Mouse (Mus musculus): ENCODE results near the gene Fkbp10. TPM values are rescaled to one million over a fixed set of nuclear protein-coding genes. Genes with fewer than 3 reads are reported as not detected.

Gene Fkbp10
- total and polyA plus RNA-seq, 3 experiments = 0.55 TPM; not detected in 2

DNA sequence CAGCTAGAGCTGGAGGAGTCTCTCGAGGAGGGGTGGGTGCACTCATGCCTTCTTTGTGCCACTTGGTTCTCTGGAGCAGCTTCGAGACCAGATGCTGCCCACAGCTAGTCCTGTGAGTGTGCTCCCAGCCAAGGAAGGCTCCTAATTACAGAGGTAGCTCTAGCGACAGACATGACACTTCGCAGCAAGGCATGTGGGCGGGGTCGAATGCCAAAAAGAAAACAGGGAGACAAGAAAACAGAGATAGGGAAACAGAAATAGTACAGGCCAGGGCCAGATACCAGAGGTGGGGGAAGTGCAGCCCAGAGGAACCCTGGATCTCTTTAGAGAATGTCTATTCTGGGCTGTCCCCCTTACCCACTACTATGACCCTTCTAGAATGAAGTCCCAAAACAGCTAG lies 13.3 kb upstream of the Fkbp10 start:
- H3K4me1 ChIP-seq (ENCODE audit: insufficient read depth, low read depth, low read length) = peaks cover 10% of the 10 kb centered on the region
- TF ChIP-seq CTCF (IDR thresholded peaks at IDR 0.05; ENCODE audit: low read depth, low read length) (no peak), POLR2AphosphoS5 (IDR thresholded peaks at IDR 0.05; ENCODE audit: insufficient replicate concordance, low read depth, low read length) (no peak), TAL1 (conservative IDR thresholded peaks at IDR 0.05; ENCODE audit: low read depth, low read length) (no peak), GATA2 (IDR thresholded peaks at IDR 0.05; ENCODE audit: borderline replicate concordance, low read depth, low read length) (no peak), GATA1 (IDR thresholded peaks at IDR 0.05; ENCODE audit: borderline replicate concordance, low read length) (no peak)
- peaks cover 36% of the 10 kb centered on the region for H3K27me3 ChIP-seq (ENCODE audit: insufficient read depth, low read length)
- H3K4me3 ChIP-seq (ENCODE audit: low read depth, low read length) = no peak overlapping the region
- DNase-seq (ENCODE audit: low spot score) (no peak), ATAC-seq (ENCODE audit: extremely low read depth, insufficient number of reproducible peaks, low FRiP score, poor library complexity, severe bottlenecking) (no peak)
- no peaks in the 10 kb centered on the region for H3K36me3 ChIP-seq (replicated peaks)
- no peaks in the 10 kb centered on the region for H3K9me3 ChIP-seq (replicated peaks)

GRCm38 (mm10) chr11:100402682-100403081 lies 12.8 kb upstream of the Fkbp10 start:
- DNase-seq (ENCODE audit: low spot score) = no peak
- Histone ChIP-seq H3K4me3 (ENCODE audit: low read depth, low read length) (no peak overlapping the region), H3K36me3 (replicated peaks) (no peaks in the 10 kb centered on the region), H3K4me1 (ENCODE audit: insufficient read depth, low read depth, low read length) (peaks cover 6% of the 10 kb centered on the region), H3K9me3 (replicated peaks) (no peaks in the 10 kb centered on the region), H3K27me3 (ENCODE audit: insufficient read depth, low read length) (peaks cover 34% of the 10 kb centered on the region)
- no peak for TF ChIP-seq GATA1 (IDR thresholded peaks at IDR 0.05; ENCODE audit: borderline replicate concordance, low read length)
- no peak for ATAC-seq (ENCODE audit: extremely low read depth, insufficient number of reproducible peaks, low FRiP score, poor library complexity, severe bottlenecking)

GRCm38 (mm10) chr11:100403445-100404134 lies 11.9 kb upstream of the Fkbp10 start:
- ATAC-seq (ENCODE audit: extremely low read depth, insufficient number of reproducible peaks, low FRiP score, poor library complexity, severe bottlenecking) = no peak
- H3K4me1 ChIP-seq (ENCODE audit: insufficient read depth, low read depth, low read length) = peaks cover 5% of the 10 kb centered on the region; the same call in 1 of the 2 replicates
- no peak overlapping the region for H3K4me3 ChIP-seq (ENCODE audit: low read depth, low read length)
- H3K27me3 ChIP-seq (ENCODE audit: insufficient read depth, low read length) = peaks cover 37% of the 10 kb centered on the region
- no peaks in the 10 kb centered on the region for H3K36me3 ChIP-seq (replicated peaks)
- no peak for TF ChIP-seq GATA1 (IDR thresholded peaks at IDR 0.05; ENCODE audit: borderline replicate concordance, low read length)
- no peak for TF ChIP-seq TAL1 (conservative IDR thresholded peaks at IDR 0.05; ENCODE audit: low read depth, low read length)
- TF ChIP-seq CTCF (IDR thresholded peaks at IDR 0.05; ENCODE audit: low read depth, low read length) = no peak
- no peak for TF ChIP-seq POLR2AphosphoS5 (IDR thresholded peaks at IDR 0.05; ENCODE audit: insufficient replicate concordance, low read depth, low read length)
- TF ChIP-seq GATA2 (IDR thresholded peaks at IDR 0.05; ENCODE audit: borderline replicate concordance, low read depth, low read length) = no peak
- H3K9me3 ChIP-seq (replicated peaks) = no peaks in the 10 kb centered on the region
- DNase-seq (ENCODE audit: low spot score) = no peak

- Histone ChIP-seq H3K36me3 (replicated peaks) (no peaks in the 10 kb centered on the region), H3K4me1 (ENCODE audit: insufficient read depth, low read depth, low read length) (peaks cover 5% of the 10 kb centered on the region; the same call in 1 of the 2 replicates), H3K9me3 (replicated peaks) (no peaks in the 10 kb centered on the region), H3K27me3 (ENCODE audit: insufficient read depth, low read length) (peaks cover 42% of the 10 kb centered on the region), H3K4me3 (ENCODE audit: low read depth, low read length) (no peak overlapping the region)
- no peak for ATAC-seq (ENCODE audit: extremely low read depth, insufficient number of reproducible peaks, low FRiP score, poor library complexity, severe bottlenecking)
- no peak for DNase-seq (ENCODE audit: low spot score)
- TF ChIP-seq TAL1 (conservative IDR thresholded peaks at IDR 0.05; ENCODE audit: low read depth, low read length) = no peak
- TF ChIP-seq GATA2 (IDR thresholded peaks at IDR 0.05; ENCODE audit: borderline replicate concordance, low read depth, low read length) = no peak
- TF ChIP-seq CTCF (IDR thresholded peaks at IDR 0.05; ENCODE audit: low read depth, low read length) = no peak
- TF ChIP-seq GATA1 (IDR thresholded peaks at IDR 0.05; ENCODE audit: borderline replicate concordance, low read length) = no peak
- TF ChIP-seq POLR2AphosphoS5 (IDR thresholded peaks at IDR 0.05; ENCODE audit: insufficient replicate concordance, low read depth, low read length) = no peak
These were observed 10.9 kb upstream of the Fkbp10 start for GRCm38 (mm10) chr11:100404456-100405074.

GRCm38 (mm10) chr11:100406273-100406672 lies 9.2 kb upstream of the Fkbp10 start:
- no peak overlapping the region for H3K4me3 ChIP-seq (ENCODE audit: low read depth, low read length)
- H3K4me1 ChIP-seq (ENCODE audit: insufficient read depth, low read depth, low read length) = peaks cover 5% of the 10 kb centered on the region; the same call in 1 of the 2 replicates
- H3K27me3 ChIP-seq (ENCODE audit: insufficient read depth, low read length) = peaks cover 47% of the 10 kb centered on the region
- no peaks in the 10 kb centered on the region for H3K9me3 ChIP-seq (replicated peaks)
- H3K36me3 ChIP-seq (replicated peaks) = no peaks in the 10 kb centered on the region
- no peak for TF ChIP-seq POLR2AphosphoS5 (IDR thresholded peaks at IDR 0.05; ENCODE audit: insufficient replicate concordance, low read depth, low read length)
- no peak for TF ChIP-seq GATA2 (IDR thresholded peaks at IDR 0.05; ENCODE audit: borderline replicate concordance, low read depth, low read length)
- no peak for TF ChIP-seq TAL1 (conservative IDR thresholded peaks at IDR 0.05; ENCODE audit: low read depth, low read length)
- TF ChIP-seq GATA1 (IDR thresholded peaks at IDR 0.05; ENCODE audit: borderline replicate concordance, low read length) = no peak
- TF ChIP-seq CTCF (IDR thresholded peaks at IDR 0.05; ENCODE audit: low read depth, low read length) = no peak
- no peak for DNase-seq (ENCODE audit: low spot score)
- ATAC-seq (ENCODE audit: extremely low read depth, insufficient number of reproducible peaks, low FRiP score, poor library complexity, severe bottlenecking) = no peak

- H3K4me3 ChIP-seq (ENCODE audit: low read depth, low read length) = no peak overlapping the region
- DNase-seq (ENCODE audit: low spot score) (no peak), ATAC-seq (ENCODE audit: extremely low read depth, insufficient number of reproducible peaks, low FRiP score, poor library complexity, severe bottlenecking) (no peak)
- H3K4me1 ChIP-seq (ENCODE audit: insufficient read depth, low read depth, low read length) = peaks cover 3% of the 10 kb centered on the region; the same call in 1 of the 2 replicates
- H3K9me3 ChIP-seq (replicated peaks) = no peaks in the 10 kb centered on the region
- peaks cover 46% of the 10 kb centered on the region for H3K27me3 ChIP-seq (ENCODE audit: insufficient read depth, low read length)
- no peak for TF ChIP-seq GATA1 (IDR thresholded peaks at IDR 0.05; ENCODE audit: borderline replicate concordance, low read length)
- no peak for TF ChIP-seq TAL1 (conservative IDR thresholded peaks at IDR 0.05; ENCODE audit: low read depth, low read length)
- TF ChIP-seq GATA2 (IDR thresholded peaks at IDR 0.05; ENCODE audit: borderline replicate concordance, low read depth, low read length) = no peak
- TF ChIP-seq CTCF (IDR thresholded peaks at IDR 0.05; ENCODE audit: low read depth, low read length) = no peak
- no peak for TF ChIP-seq POLR2AphosphoS5 (IDR thresholded peaks at IDR 0.05; ENCODE audit: insufficient replicate concordance, low read depth, low read length)
- H3K36me3 ChIP-seq (replicated peaks) = no peaks in the 10 kb centered on the region
These were observed 8.3 kb upstream of the Fkbp10 start for GRCm38 (mm10) chr11:100406995-100407705.
